Mouse (Mus musculus): ENCODE data around the gene Comp. TPM values are rescaled to one million over a fixed set of nuclear protein-coding genes. Genes with fewer than 3 reads are reported as not detected.

The Comp gene
- polyA plus RNA-seq, 2 experiments = 0.29 to 0.47 TPM

GRCm38 (mm10) chr8:70418954-70419353, 45.6 kb downstream of the Comp start:
- Histone ChIP-seq H3K4me1 (replicated peaks; ENCODE audit: control insufficient read depth in 2 of 2, insufficient read depth in 2 of 2, low read length in 1 of 2) (peaks cover 46 to 62% of the 10 kb centered on the region in 2 experiments), H3K9me3 (ENCODE audit: control insufficient read depth, low read length) (no peaks in the 10 kb centered on the region), H3K36me3 (replicated peaks; ENCODE audit: control insufficient read depth, insufficient read depth, low read depth) (no peaks in the 10 kb centered on the region), H3K4me2 (ENCODE audit: low read depth) (no peak overlapping the region), H3K4me3 (ENCODE audit: insufficient read depth in 1 of 2, low read depth in 2 of 2, low read length in 2 of 2) (no peak overlapping the region), H3K9ac (replicated peaks) (no peak overlapping the region; the same call in 1 of the 2 replicates), H3K27me3 (ENCODE audit: control insufficient read depth, insufficient read depth, low read length) (no peaks in the 10 kb centered on the region), H3K27ac (no peak overlapping the region)
- DNase-seq (ENCODE audit: low read depth in 3 of 3, low spot score in 3 of 3) (no peak), ATAC-seq (ENCODE audit: insufficient read depth) (no peak)
- TF ChIP-seq CTCF (IDR thresholded peaks at IDR 0.05; ENCODE audit: low read depth) (no peak), EP300 (IDR thresholded peaks at IDR 0.05; ENCODE audit: low read depth) (no peak)
- 75% methylated on average over 14 of the region's 14 CpGs for WGBS (ENCODE audit: insufficient replicate concordance)

- peak; percentile 34; the same call in 1 of the 2 replicates for ATAC-seq (ENCODE audit: insufficient read depth)
- no peaks in the 10 kb centered on the region for H3K9me3 ChIP-seq (ENCODE audit: control insufficient read depth, low read length)
- H3K27ac ChIP-seq = peak overlapping the region; percentile 39
- DNase-seq (ENCODE audit: low read depth in 3 of 3, low spot score in 3 of 3) = no peak
- no peaks in the 10 kb centered on the region for H3K36me3 ChIP-seq (replicated peaks; ENCODE audit: control insufficient read depth, insufficient read depth, low read depth)
- no peak overlapping the region for H3K4me2 ChIP-seq (ENCODE audit: low read depth)
- H3K27me3 ChIP-seq (ENCODE audit: control insufficient read depth, insufficient read depth, low read length) = no peaks in the 10 kb centered on the region
- H3K4me1 ChIP-seq (replicated peaks; ENCODE audit: control insufficient read depth in 2 of 2, insufficient read depth in 2 of 2, low read length in 1 of 2) = peaks cover 35 to 57% of the 10 kb centered on the region in 2 experiments
- peak overlapping the region; percentile 10 for H3K9ac ChIP-seq (replicated peaks)
- TF ChIP-seq CTCF (IDR thresholded peaks at IDR 0.05; ENCODE audit: low read depth) (no peak), EP300 (IDR thresholded peaks at IDR 0.05; ENCODE audit: low read depth) (no peak)
- 37% methylated on average over 11 of the region's 11 CpGs for WGBS (ENCODE audit: insufficient replicate concordance)
- no peak overlapping the region for H3K4me3 ChIP-seq (ENCODE audit: insufficient read depth in 1 of 2, low read depth in 2 of 2, low read length in 2 of 2)
Measured at GRCm38 (mm10) chr8:70419879-70420643, 46.7 kb downstream of the Comp start.

- DNase-seq (ENCODE audit: low read depth in 3 of 3, low spot score in 3 of 3) = no peak
- Histone ChIP-seq H3K27me3 (ENCODE audit: control insufficient read depth, insufficient read depth, low read length) (no peaks in the 10 kb centered on the region), H3K9ac (replicated peaks) (no peak overlapping the region; the same call in 1 of the 2 replicates), H3K4me2 (ENCODE audit: low read depth) (no peak overlapping the region), H3K36me3 (replicated peaks; ENCODE audit: control insufficient read depth, insufficient read depth, low read depth) (no peaks in the 10 kb centered on the region), H3K4me3 (ENCODE audit: insufficient read depth in 1 of 2, low read depth in 2 of 2, low read length in 2 of 2) (no peak overlapping the region), H3K4me1 (replicated peaks; ENCODE audit: control insufficient read depth in 2 of 2, insufficient read depth in 2 of 2, low read length in 1 of 2) (peaks cover 28 to 54% of the 10 kb centered on the region in 2 experiments), H3K27ac (peak overlapping the region; percentile 67), H3K9me3 (ENCODE audit: control insufficient read depth, low read length) (no peaks in the 10 kb centered on the region)
- ATAC-seq (ENCODE audit: insufficient read depth) = no peak
- TF ChIP-seq EP300 (IDR thresholded peaks at IDR 0.05; ENCODE audit: low read depth) (no peak), CTCF (IDR thresholded peaks at IDR 0.05; ENCODE audit: low read depth) (no peak)
- WGBS (ENCODE audit: insufficient replicate concordance) = 45% methylated on average over 18 of the region's 18 CpGs
Measured at GRCm38 (mm10) chr8:70421349-70422104, 48.2 kb downstream of the Comp start.

GRCm38 (mm10) chr8:70422722-70423121, 49.4 kb downstream of the Comp start:
- DNase-seq (ENCODE audit: low read depth in 3 of 3, low spot score in 3 of 3) (peak in 2 of 3 experiments; percentile 66 to 73), ATAC-seq (ENCODE audit: insufficient read depth) (peak; percentile 83)
- peak overlapping the region; percentile 67 for H3K27ac ChIP-seq
- H3K4me3 ChIP-seq (ENCODE audit: insufficient read depth in 1 of 2, low read depth in 2 of 2, low read length in 2 of 2) = no peak overlapping the region
- peak overlapping the region; percentile 20; the same call in 1 of the 2 replicates for H3K9ac ChIP-seq (replicated peaks)
- WGBS (ENCODE audit: insufficient replicate concordance) = 25% methylated on average over 2 of the region's 2 CpGs
- no peaks in the 10 kb centered on the region for H3K9me3 ChIP-seq (ENCODE audit: control insufficient read depth, low read length)
- TF ChIP-seq EP300 (IDR thresholded peaks at IDR 0.05; ENCODE audit: low read depth) (peak; percentile 40; the same call in 1 of the 2 replicates), CTCF (IDR thresholded peaks at IDR 0.05; ENCODE audit: low read depth) (no peak)
- H3K27me3 ChIP-seq (ENCODE audit: control insufficient read depth, insufficient read depth, low read length) = no peaks in the 10 kb centered on the region
- H3K36me3 ChIP-seq (replicated peaks; ENCODE audit: control insufficient read depth, insufficient read depth, low read depth) = no peaks in the 10 kb centered on the region
- peaks cover 23 to 51% of the 10 kb centered on the region in 2 experiments for H3K4me1 ChIP-seq (replicated peaks; ENCODE audit: control insufficient read depth in 2 of 2, insufficient read depth in 2 of 2, low read length in 1 of 2)
- no peak overlapping the region for H3K4me2 ChIP-seq (ENCODE audit: low read depth)
